Mouse (Mus musculus): ENCODE results near the gene Gpam. TPM values are rescaled to one million over a fixed set of nuclear protein-coding genes. Genes with fewer than 3 reads are reported as not detected.
"Not testable (repeated sequence)": the region's sequence is repeated elsewhere in the genome, so short reads cannot be mapped to it uniquely, and the experiment has no call there.

The Gpam gene
- 100 to 1,000 TPM in 1 of 2 experiments, 10 to 100 TPM in 1; 84.0 to 124 TPM for total RNA-seq (2021)
- long read RNA-seq, experiment 1, partial matches to known transcripts, result 10 of 69 reads
- long read RNA-seq, experiment 1, other reads (novel, unspliced or antisense), result 56 of 69 reads
- long read RNA-seq, experiment 2, transcript Gpam-201 (21 exons, 3,832 nt), result major isoform, 20 of 128 reads
- long read RNA-seq, experiment 2, partial matches to known transcripts, result 29 of 128 reads
- long read RNA-seq, experiment 2, other reads (novel, unspliced or antisense), result 79 of 128 reads

DNA sequence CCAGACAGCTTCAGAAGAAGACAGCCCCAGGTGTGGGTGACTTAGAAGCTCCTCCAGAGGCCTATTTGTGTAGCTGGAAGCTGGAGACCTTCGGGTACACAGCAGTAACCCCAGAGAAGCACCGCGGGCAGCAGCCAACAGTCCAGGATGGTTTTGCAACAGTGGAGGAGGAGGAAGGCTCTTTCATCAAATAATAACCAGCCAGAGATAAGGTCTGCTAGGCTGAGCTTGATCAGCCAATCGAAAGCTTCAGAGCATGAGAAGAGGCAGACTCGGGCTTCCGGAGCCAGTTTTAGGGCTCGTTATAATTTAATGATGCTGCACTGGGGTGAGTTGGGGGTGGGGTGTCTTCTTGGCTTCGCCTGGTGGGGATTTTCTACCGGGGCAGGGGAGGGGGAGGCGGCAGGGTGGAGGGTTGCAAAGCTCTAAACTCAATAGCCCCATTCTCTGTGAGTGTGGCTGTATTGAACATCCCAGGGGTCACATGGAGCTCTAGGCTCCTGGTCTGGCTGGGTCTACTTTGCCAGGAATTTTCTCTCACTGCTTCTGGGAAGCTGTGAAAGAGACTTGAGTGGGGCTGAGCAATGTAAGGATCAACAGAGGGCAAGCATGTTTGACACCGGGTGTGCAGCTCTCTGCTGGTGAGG, at the start of gene Gpam:
Gene Gpam (minus strand): TSS at position 167 of the 647 bp plus-strand sequence.
- DNase-seq, result no peak

DNA sequence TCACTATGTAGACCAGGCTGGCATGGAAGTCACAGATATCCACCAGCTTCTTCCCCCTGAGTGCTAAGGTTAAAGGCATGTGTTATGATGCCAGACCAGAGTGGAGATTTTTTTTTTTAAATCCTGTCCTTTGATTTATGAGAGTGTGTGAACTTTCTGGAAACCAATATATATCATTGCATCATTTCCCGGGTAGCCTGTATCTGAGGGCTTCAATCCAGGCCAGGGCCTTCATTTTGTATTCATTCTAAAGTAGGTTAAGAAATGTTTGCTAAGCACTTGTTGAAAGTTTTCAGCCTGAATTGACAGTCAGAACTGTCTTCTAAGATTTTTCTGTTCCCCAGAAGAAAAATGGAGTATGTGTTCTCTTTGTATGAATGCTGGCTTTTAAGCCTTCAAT, 44.5 kb upstream of the Gpam start:
- DNase-seq, result no peak

DNA sequence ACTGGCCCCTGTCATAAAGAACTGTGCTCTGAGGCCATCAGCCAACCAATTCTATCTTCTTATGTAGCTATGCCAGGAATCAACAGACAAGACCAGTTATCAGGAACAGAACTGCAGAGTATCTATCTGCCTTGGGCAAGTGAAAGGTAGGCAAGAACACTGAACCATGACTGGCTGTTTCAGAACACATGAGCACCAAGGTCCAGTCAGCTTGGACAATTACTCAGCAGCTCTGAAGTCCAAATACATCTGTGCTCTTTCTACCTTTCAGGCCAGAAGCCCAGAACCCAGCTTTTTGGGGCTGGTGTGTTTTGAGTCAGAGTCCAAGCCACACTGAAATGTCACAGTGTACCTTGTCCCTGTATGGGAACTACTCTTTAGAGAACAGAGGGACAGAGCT, 43.4 kb upstream of the Gpam start:
- no peak for DNase-seq

DNA sequence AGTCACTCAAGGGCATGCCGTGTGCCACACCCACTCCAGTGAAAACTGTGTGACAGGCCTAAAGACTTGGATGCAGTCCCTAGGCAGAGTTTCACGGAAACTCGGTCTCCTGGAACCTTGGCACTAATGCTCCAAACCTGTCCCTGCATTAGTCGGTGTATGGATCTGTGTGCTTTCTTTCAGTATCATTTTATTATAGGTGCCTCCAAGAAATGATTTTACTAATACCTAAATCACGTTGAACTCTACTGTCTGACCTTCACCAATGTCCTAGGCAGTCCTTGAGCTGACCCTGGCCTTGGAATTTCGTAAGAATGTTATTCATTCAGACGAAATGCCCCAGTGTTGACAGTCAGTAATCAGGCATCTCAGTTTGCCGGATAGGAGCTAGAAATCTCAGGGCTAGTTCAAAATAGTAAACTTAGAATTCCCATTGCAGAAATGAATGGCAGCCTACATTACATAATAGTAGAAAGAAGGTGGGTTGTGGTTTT, 42.2 kb upstream of the Gpam start:
- DNase-seq, result not testable (repeated sequence)

DNA sequence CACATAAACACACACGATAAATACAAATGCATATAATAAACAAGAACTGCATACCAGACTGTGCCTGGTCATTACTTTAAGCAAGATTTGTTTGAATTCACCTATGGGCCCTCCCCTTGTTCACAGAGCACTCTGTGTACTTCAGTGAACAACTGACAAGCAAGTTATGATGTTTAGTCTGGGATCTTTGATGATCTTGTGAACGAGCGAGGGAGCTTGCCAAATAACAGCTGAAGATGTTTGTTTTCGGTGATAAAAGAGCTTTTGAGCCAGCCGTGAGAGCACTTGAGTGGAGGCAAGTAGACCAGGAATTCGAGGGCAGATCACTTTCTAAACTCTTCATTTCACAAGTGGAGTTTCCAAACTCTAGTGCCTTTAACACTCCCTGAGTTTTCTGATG, 41.3 kb upstream of the Gpam start:
- DNase-seq, result no peak

DNA sequence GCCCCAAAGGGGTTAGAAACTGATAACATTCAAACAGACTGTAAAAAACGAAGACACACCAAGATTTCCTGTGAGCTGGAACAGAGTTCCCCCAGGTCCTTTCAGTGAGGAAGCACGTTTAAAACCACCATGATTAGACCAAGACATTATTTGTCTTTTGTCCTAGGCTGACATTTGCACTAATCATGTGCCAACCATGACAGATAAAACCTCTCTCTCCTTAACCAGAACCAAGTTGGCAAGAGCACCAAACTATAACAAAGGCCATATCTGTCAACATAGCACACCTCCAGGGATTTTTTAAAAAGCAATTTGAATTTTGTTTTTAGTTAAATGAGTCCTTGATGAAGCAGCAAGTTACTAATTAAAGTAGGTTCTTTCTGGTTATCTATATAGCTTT, 40.7 kb upstream of the Gpam start:
- no peak for DNase-seq

DNA sequence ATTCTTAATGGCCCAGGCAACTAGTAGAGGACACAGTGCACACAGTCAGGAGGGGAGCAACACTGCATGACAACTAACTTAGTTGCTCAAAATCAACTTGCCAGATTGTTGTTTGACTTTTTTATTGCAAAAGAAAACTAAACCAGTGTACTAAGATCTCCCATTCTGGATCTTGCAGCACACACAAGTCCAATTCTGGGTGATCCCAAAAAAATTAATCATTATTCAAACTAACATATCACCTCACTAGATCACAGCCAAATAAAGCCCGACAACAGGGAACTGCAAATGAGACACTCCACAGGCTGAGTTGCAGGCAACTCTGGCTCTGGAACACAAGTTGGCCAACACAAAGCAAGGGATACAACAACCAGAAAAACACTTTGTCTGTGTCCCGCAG, 39.7 kb upstream of the Gpam start:
- DNase-seq, result no peak

DNA sequence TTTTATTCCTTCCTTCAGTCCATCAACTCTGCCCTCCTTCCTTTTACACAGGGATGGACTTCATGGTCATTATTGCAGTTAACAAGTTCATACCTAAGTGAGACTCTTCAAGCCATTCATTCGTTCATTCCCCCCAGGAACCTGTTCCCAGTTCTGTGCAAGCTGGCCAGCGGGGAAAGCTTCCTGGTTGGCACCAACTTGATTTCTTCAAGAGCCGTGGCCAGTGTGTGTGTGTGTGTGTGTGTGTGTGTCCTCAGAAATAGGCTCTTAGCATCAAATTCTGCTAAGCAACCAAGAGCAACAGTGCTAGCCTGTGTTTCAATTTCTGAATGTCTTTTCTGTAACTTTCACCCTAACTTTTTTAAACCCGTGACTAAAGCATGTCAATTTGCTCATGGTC, 38.9 kb upstream of the Gpam start:
- DNase-seq, result no peak

DNA sequence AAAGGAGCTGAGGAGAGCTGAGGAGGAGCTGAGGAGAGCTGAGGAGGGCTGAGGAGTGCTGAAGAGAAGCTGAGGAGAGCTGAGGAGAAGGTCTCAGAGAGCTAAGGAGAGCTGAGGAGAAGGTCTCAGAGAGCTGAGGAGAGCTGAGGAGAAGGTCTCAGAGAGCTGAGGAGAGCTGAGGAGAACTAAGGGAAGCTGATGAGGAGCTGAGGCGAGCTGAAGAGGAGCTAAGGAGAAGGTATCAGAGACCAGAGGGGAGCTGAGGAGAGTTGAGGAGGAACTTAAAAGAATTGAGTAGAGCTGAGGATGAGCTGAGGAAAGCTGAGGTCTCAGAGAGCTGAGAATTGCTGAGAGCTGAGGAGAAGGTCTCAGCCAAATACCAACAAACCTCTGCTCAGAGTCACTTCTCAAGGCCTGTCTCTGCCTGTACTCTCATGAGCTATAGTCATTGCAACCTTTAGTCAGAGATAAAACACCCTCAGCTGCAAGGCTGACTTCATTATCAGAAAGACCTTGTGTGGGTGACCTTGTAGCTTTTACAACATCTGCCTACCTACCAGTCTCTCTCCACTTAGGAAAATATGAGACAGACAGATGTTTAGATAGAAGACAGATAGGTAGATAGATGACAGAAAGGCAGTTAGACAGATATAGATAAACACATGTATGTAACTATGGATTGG, 38.3 kb upstream of the Gpam start:
- no peak for DNase-seq

DNA sequence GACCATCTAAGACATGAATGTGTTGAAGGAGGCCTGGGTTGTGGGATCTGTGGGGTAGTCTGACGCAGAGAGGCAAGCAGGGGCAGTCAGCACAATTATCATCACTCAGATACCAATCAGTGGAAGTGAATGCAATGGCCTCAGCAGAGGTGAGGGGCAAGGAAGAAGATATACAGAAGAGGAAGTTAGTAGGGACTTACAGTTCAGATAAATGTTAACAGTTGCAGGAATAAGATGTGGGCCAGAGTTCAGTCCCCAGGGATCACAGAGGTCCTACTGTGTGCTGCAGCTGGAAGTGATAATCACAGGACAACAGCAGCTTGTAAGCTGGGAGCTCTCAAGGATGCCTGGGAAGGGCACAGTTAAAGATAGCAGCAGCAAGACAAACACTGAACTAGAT, 37.1 kb upstream of the Gpam start:
- no peak for DNase-seq

DNA sequence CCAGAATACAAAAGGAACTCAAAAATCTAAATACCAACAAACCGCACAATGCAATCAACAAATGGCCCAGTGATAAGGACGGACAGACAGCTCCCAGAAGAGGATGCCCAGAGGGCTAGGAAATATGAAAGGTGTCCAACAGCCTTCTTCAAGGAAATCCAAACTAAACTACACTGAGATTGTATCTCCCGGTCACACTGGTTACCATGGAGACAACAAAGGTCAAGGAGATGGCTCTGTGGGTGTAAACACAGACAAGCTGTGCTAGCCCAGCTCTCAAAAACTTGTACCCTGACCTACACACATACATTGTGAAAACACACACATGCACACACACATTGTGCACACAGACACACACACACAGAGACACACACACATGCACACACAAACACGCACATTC, 35.2 kb upstream of the Gpam start:
- no peak for DNase-seq

DNA sequence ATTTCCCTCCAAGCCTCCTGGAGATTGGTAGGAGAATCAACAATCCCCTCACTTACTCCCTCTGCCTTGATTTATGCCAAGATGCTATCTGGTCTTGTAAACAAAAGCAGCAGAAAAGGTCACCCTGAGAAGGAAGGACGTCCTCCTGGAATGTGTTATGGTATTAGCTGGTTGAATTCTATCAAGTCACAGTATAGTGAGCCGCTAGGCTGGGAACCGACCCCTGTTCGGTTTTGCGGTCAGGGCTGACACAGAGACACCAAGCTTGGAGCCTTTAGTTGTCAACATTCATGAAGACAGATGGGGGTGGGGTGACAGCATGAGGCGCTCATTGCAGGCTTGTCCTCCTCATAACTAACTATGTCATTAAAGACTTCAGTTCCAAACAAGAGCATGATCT, 32.8 kb upstream of the Gpam start:
- no peak for DNase-seq

DNA sequence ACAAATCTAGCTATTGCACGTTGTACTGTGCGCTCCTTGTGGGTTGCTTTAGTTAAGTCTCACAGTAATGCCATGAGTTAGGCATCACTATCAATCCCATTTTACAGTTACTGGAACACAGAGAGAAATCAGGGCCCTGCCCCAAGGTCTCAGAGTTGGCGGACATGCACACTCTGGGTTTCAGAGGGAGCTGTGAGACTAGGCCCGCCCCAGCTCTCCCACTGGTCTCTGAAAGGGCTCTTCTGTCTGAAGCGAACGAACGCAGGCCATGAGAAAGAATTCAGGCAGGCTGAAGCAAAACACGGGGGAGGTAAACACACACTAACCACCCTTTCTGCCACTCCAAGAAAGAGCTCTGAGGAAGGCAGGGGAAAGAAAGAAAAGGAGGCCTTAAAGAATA, 31.6 kb upstream of the Gpam start:
- DNase-seq, result no peak

DNA sequence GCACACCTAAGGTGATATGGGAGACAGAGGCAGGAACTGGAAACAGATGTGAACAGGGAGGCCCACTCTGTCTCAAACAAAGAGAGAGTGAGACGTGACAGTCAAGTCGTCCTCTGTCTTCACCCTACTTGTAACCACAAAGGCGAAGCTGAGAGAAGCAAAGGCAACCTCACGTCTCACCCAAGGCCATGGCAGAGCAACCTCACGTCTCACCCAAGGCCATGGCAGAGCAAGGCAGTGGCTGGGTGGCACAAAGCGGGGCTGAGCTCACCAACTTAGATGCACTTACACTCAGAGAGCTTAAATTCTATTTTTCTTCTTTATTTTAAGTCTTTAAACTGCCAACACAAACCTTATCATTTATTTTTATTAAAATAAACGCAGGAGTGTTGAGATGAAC, 30.0 kb upstream of the Gpam start:
- DNase-seq, result no peak

DNA sequence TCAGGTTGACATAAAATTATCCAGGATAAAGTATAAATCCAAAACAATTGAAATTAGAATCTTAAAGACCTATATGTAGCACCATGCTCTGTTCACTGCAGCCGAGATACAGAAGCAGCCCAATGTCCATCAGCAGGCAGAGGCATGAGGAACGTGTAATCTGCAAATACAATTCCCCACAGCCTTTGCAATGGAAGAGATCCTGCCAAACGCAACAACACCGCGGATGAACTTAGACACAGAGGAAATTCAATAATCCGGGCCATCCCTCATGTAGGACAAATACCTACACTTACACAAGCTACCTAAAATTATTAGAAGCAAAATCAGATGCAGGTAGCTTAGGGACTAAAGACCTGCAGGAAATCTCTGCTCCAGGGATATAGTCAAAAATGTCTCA, 25.9 kb upstream of the Gpam start:
- DNase-seq, result no peak

DNA sequence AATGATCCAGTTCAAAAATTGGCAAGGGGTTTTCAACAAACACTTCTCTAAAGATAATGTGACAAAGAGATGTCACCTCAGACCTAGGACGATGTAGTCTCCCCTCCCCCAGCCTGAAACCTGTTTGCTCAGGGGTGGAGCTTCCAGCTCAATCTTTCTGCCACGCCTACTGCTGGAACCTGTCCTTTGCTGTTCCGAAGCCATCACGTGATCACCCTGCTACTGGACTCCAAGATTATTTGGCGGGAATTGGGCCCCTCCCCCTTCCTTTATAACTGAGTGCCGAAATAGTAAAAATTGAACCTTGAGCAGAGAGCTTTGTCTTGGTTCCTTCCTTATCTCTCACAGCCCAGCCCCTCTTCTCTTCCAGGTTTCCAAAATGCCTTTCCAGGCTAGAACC, 25.2 kb upstream of the Gpam start:
- not testable (repeated sequence) for DNase-seq

DNA sequence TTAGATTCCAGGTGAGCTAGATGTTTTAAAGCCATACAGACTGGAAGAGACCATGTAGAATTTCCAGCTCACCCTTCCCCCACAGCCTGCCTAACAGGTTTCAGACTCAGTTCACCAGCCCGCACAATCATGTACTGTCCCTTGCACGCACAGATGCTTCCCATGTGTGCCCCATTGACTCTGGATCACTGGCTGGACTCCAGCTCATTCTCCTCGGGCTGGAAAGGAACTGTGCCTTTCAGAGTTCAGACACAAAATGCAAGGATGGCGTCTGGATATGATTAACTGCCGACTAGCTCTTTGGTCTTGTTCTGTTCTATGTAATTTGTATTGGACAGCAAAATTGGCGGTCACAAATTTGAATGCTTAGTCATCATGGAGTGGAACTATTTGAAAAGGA, 22.6 kb upstream of the Gpam start:
- no peak for DNase-seq

DNA sequence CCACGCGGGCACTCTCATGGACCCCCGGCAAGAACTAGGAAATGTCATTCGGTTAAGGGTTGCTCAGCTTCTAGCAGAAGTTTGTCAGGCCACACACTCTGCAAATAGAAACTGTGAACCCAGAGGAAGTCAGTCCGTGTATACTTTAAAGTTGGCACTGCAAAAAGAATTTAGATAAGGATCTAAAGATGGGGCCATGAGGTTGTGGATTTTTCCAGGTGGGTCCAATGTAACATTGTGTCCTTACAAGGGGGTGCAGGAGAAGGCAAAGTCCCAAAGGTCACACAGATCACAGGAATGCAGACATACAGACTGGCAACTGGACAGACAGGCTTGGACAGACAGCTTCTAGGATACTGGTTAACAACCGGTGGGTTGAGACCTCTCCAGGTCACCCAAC, 21.1 kb upstream of the Gpam start:
- no peak for DNase-seq

DNA sequence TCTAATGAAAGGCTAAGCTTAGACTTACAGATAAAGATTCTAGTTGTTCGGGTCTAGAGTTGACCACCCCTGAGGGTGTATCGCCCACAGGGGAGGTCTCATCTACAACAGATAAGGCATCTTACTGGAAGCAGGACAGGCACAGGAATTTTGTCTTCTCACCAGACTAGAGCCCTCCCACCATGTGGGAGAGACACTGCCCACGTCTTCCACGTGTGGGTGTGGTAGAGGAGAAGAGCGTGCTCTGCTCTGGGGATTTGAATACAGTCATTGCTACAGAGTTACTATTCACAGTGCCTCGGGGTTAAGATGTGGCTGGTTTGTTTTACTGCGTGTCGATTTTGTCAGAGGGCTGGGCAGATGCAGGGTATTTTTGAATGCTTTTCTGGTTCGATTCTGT, 20.5 kb upstream of the Gpam start:
- DNase-seq, result no peak

DNA sequence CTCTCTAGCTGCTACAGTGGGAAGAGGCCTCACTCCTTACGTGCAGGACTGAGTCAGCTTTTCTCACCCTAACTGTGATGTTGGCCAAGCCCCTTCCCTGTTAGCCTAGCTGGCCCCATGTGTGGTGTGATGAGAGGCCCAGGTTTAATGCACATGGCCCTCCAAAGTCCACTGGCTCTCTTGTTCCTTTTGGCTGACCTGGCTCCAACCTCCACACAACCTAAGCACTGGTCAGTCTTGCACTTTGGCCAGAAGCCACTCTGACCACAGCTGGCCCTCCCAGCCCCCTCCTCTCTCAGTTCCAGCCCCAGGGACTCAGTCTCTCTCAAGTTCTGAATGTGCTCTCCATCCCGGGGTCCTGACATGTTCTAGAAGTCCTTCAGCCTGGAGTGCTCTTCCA, 18.1 kb upstream of the Gpam start:
- no peak for DNase-seq

DNA sequence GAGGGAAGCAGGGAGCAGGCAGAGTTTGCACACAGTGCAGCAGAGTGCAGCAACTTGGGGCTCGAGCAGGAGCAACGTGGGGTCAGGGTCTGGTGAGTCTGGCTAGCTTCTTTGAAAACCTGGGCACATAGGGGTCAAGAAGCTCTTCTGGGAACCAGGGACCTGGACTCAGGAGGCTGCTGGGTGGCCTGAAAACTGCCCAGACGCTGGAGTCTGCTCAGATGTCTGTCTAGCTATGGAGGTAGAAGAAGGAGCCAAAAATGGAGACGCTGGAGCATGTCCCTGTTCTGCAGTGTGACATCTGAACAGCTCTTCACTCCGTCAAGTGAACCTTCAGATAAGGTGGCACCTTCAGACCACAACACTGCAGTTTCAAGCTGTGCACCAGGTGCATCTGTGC, 17.7 kb upstream of the Gpam start:
- DNase-seq, result no peak

DNA sequence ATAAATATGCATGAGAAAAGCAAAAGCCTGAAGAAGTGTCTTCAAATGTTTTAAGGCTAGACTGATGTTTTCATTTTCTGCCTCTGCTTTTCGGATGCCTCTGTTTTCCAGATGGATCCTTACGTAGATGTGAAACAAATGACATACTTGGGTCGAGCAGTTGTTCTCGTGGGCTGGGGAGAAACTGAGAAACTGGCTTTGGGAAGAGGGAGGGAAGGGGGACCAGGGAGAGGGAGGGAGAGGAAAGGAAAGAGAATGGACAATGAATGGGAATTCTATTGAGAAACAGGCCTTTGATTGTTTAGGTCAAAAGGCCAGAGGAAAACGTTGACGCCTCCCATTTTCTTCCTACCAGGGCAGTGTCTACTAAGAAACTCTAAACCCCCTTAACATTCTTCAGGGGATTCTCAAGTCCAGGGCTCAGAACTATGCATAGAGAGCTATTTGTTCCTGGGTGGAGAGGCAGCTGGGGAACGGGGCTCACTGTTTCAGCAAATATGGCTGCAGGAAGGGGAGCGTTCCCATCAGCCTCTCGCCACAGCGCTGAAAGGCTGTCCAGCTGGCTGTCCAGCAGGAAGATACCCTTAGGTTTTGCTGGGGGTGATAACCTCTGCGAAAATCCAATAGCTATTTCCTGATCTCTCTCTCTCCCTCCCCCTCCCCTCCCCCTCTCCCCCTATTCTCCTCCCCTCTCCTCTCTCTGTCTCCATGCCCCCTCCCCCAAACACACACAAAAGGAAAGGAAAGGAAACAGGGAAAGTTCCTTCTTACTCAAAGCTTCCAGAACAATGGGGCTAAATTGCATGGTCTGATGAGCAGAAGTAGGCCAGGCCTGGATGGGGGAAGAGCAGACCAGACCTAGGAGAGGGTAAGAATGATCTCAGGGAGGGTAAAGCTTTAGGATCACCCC, 16.6 kb upstream of the Gpam start:
- no peak for DNase-seq

DNA sequence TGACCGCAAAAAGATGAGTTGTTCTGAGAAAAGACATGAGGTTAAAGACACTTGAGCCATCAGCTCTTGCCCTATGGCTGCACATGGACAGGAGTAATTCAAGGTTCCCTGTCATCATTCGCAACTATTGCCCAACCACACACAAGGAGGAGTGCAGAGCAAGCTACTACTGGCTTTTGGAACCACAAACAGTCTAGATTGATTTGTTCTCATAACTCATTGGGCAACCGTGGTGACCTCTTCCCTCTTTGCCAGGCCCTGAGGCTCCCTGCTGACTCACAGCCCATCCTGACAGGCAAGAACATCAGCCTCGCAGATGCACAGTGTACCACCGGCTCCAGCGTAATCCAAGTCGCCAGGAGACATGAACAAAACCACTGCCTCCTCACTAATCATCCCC, 12.3 kb upstream of the Gpam start:
- DNase-seq, result no peak
